Mouse (Mus musculus) gastrocnemius, postnatal 4 days (tissue): ENCODE data around the gene Ptges3. TPM values are rescaled to one million over a fixed set of nuclear protein-coding genes. Genes with fewer than 3 reads are reported as not detected.
"Not testable (repeated sequence)": the region's sequence is repeated elsewhere in the genome, so short reads cannot be mapped to it uniquely, and the experiment has no call there.

ENCODE experiments used
- DNase-seq, 2 experiments: peaks; one replicate each; pipeline ENCODE4 v3.0.0; 2021 to 2022; ENCODE audit warnings: low spot score in 2 of 2, mixed read lengths in 2 of 2
- long read RNA-seq, 2 experiments: library from polyadenylated mRNA; stranded (forward); transcript quantifications; one replicate each; pipeline ENCODE4 v2.0.0; 2021
- total RNA-seq, 2 experiments: library from RNA; stranded (reverse); gene quantifications; 2 replicates each; pipeline ENCODE4 v1.2.3; 2021

The Ptges3 gene
- total RNA-seq = 100 to 1,000 TPM; 108 to 110 TPM
- long read RNA-seq, experiment 1, transcript Ptges3-201 (8 exons, 2,000 nt) = major isoform, 134 of 141 reads
- long read RNA-seq, experiment 1, partial matches to known transcripts = 2 of 141 reads
- long read RNA-seq, experiment 1, other reads (novel, unspliced or antisense) = 5 of 141 reads
- long read RNA-seq, experiment 2, transcript Ptges3-201 (8 exons, 2,000 nt) = major isoform, 90 of 104 reads
- long read RNA-seq, experiment 2, partial matches to known transcripts = 6 of 104 reads
- long read RNA-seq, experiment 2, other reads (novel, unspliced or antisense) = 7 of 104 reads

GRCm38 (mm10) chr10:128058601-128059151, at the start of gene Ptges3:
TSS of gene Ptges3 (plus strand) at chr10:128058954.
- peak; percentile 99 for DNase-seq

- DNase-seq = no peak
Observed at GRCm38 (mm10) chr10:128009735-128010134, 49.0 kb upstream of the Ptges3 start.

- DNase-seq = peak; percentile 31 to 67
Observed at GRCm38 (mm10) chr10:128015068-128015934, 43.5 kb upstream of the Ptges3 start, which contains the start of gene Prim1. TSS of gene Prim1 (plus strand) at chr10:128015168.

GRCm38 (mm10) chr10:128022196-128022595, 36.6 kb upstream of the Ptges3 start:
- no peak for DNase-seq

- DNase-seq = no peak
Observed at GRCm38 (mm10) chr10:128023496-128023895, 35.3 kb upstream of the Ptges3 start.

GRCm38 (mm10) chr10:128029931-128030330, 28.8 kb upstream of the Ptges3 start:
- no peak for DNase-seq

GRCm38 (mm10) chr10:128030860-128031259, 27.9 kb upstream of the Ptges3 start:
- no peak for DNase-seq

- peak in 1 of 2 experiments; percentile 48 for DNase-seq
Observed at GRCm38 (mm10) chr10:128036746-128037425, 21.9 kb upstream of the Ptges3 start.

- no peak for DNase-seq
Observed at GRCm38 (mm10) chr10:128037921-128038320, 20.8 kb upstream of the Ptges3 start.

GRCm38 (mm10) chr10:128039167-128039566, 19.6 kb upstream of the Ptges3 start:
- no peak for DNase-seq

- DNase-seq = no peak
Observed at GRCm38 (mm10) chr10:128039858-128040257, 18.9 kb upstream of the Ptges3 start.

GRCm38 (mm10) chr10:128040293-128040692, 18.5 kb upstream of the Ptges3 start:
- DNase-seq = no peak

- DNase-seq = no peak
Observed at GRCm38 (mm10) chr10:128041636-128042035, 17.1 kb upstream of the Ptges3 start.

- DNase-seq = no peak
Observed at GRCm38 (mm10) chr10:128042466-128042865, 16.3 kb upstream of the Ptges3 start.

- no peak for DNase-seq
Observed at GRCm38 (mm10) chr10:128043041-128043835, 15.5 kb upstream of the Ptges3 start.

GRCm38 (mm10) chr10:128048157-128048556, 10.6 kb upstream of the Ptges3 start:
- DNase-seq = no peak

- no peak for DNase-seq
Observed at GRCm38 (mm10) chr10:128049741-128050140, 9.0 kb upstream of the Ptges3 start.

- no peak for DNase-seq
Observed at GRCm38 (mm10) chr10:128050355-128050754, 8.4 kb upstream of the Ptges3 start.

- DNase-seq = no peak
Observed at GRCm38 (mm10) chr10:128051589-128051988, 7.2 kb upstream of the Ptges3 start.

GRCm38 (mm10) chr10:128052136-128052535, 6.6 kb upstream of the Ptges3 start:
- DNase-seq = not testable (repeated sequence)
